Mouse (Mus musculus) spleen, adult 2 months (tissue): ENCODE results near the gene Cd44.

ENCODE experiments used
- CTCF ChIP-seq: fragments of 200-500 bp; IDR thresholded peaks from 2 replicates; pipeline ENCODE4 v1.5.1; 2011; ENCODE audit warnings: mild to moderate bottlenecking, inconsistent platforms; ENCODE audit not compliant: insufficient read depth, insufficient read length, insufficient replicate concordance; ENCODE audit errors: extremely low read depth
- POLR2A ChIP-seq: fragments of 200-500 bp; IDR thresholded peaks from 2 replicates; pipeline ENCODE4 v1.6.1; 2011; ENCODE audit warnings: low read depth, low read length, inconsistent platforms

DNA sequence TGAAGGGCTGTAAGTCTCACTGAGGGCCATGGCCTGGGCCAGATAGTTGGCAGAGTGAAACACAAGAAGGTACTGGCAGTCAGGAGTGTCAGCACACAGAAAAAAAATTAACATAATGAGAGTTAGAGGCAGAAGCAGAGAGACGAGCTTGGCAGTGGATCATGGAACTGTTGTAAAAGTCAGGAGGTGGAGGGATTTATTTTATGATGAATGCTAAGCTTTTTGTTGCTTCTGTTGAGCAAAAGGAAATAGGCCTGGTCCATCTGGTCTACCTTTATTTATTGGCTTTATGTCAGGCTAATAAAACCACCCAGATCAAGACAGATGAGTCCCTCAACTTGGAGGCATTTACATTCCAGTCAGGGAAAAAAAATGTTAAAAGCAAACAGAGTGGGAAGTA, 31.2 kb upstream of the Cd44 start:
- TF ChIP-seq CTCF: no peak
- no peak for TF ChIP-seq POLR2A
